Mouse (Mus musculus): ENCODE measurements at regions not wholly inside any gene's neighbourhood (a gene's known extent, or its start where the extent isn't known, plus 50 kb on each side); places are given as distances from the start of the nearest gene placed in this dataset.

DNA sequence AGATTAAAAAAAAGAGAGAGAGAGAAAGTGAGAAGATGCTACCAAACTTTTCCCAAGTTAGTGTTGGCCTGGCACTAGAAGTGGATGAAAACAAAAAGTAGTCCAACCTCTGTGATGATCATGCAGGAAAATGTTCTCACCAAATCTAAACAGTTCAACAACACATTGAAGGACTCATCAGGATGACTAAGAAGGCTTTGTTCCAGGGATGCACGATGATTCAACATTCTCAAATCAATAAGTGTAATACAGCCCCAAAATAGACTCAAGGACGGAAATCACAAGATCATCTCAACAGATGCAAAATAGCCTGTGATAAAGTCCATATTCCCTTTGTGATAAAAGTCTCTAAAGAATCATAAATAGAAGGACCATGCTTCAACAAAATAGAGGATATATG is 106.3 kb downstream of the Cysltr2 start:
- DNase-seq (ENCODE audit: low spot score in 2 of 2): no peak

DNA sequence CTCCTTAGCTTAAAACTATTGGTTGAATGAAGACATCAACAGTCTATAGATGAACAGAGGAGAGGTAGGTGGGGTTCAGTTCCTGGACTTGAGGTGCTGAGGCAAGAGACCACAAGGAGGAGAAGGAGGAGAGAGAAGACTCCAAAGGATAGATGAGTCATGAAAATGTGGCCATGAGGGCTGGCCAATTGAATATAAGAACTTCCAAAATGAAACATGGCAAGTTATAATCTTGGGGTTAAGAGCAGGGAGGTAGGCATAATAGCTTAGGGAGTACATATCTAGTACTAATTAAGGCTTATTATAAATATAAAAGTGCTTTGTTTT is 109.9 kb downstream of the Cysltr2 start:
- DNase-seq (ENCODE audit: low spot score in 2 of 2): no peak

DNA sequence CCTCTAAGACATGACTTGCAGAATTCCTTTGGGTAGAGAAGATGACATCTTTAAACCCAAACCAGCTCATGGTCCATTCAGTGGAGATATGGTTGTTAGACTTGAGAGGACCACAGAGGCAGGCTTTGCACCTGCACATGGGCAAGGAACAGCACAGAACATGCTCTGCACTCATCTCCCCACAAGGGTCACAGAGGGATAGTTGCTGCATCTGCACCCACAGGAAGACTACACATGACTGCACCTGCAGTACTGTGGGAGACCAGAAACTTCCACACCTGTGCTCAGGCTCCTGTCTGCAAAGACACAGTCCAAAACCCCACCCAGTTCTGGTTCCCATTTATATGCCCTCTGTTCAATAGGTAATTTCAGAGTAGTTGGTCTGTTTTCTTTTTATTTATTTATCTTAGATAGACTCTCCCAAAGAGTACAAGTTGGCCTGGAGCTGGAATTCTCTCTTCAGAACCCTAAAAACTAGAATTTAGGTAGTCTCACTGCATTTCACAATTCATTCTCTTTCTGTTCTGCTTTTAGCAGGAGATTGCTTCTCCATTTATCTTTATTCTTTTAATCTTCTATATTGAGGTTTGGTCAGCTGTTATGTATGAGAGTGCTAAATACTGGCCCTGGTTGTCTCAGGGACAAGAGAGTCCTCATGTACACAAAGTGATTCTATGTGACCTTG is 110.4 kb downstream of the Cysltr2 start:
- no peak for DNase-seq (ENCODE audit: low spot score in 2 of 2)

DNA sequence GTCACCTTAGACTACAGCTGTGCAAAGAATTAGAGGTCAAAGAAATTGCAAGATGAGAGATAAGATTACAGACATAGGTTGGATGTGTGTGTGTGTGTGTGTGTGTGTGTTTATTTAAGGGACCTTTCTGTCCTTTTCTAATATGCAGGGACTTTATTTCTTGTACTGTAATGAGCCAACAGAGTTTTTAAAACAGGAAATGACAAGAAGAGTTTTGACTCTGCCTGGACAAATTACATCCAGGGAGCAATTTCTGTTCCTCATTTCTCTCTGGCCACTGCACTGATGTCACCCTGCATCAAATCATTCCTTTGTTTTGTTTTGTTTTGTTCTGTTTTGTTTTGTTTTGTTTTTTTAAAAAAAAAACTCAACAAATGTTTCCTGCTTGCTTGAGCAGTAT is 115.3 kb downstream of the Cysltr2 start:
- DNase-seq (ENCODE audit: low spot score in 2 of 2): no peak

DNA sequence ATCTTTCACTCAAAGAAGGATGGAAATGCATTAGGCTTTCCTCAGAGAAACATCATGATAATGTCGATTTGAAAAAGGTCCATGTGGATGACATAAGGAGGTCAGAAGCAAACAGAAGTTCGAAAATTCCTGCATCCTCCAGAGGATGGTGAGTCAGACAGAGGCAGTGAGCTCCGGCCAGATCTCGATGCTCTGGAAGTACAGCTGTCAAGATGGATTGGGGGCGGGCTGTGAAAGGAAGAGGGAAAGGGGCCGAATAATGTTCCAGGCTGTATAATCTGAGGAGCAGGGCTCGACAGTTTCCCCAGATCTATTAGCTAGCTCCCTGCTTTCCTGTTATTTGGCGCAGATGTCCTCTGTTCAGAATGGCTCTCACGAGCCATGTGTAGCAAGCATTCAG is 116.6 kb downstream of the Cysltr2 start:
- DNase-seq (ENCODE audit: low spot score in 2 of 2): peak; percentile 36 to 44

DNA sequence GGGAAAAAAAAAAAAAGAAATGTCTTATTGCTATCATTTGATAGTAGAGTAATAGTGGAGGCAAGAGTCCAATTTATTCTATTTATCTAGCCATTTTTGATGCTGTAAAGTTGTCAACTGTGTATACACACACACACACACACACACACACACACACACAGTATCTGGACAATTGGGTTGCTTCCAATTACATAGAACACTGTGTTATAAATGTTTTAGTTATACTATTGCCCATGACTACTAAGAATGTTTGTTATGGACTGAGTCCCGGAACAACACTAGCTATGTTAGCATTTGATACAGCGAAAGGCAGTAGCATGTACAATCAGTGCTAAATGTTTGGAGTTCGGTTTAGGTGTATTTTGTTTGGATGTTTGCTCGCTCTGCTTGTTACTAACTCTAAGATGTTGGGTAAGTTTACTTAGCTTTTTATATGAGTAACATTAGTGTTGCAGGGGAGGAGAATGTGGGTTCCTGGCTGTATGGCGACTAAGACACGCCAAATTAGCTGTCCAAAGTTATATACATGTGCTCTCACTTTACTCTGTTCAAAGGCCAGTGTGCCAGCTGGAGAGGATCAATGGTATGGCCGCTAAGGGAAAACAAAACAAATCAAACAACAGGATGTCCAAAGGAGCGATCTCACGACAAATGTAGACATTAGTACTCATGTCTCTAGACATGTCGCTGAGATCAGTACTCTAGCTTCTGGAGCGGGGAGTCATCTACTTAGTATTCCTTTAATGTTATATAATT is 147.6 kb downstream of the Cysltr2 start:
- no peak for DNase-seq (ENCODE audit: low spot score in 2 of 2)

DNA sequence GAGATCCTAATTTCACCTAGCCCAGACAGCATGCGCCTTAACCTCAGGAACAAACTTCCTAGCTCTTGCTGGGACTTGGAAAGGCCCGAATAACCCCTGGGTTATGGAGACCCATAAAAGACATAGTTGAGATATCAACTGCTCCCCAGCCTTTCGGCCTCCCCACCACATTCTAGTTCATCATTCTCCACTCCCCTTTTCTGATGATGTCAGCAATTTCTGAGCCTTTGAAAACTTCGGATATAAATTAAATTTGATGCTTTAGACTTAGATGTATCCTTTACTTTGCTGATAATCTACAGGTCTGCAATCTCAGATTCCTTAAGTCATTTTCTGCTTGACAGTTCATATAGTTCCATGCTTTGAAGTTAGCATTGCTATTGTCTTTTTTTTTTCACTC is 149.3 kb downstream of the Cysltr2 start:
- DNase-seq (ENCODE audit: low spot score in 2 of 2): no peak

DNA sequence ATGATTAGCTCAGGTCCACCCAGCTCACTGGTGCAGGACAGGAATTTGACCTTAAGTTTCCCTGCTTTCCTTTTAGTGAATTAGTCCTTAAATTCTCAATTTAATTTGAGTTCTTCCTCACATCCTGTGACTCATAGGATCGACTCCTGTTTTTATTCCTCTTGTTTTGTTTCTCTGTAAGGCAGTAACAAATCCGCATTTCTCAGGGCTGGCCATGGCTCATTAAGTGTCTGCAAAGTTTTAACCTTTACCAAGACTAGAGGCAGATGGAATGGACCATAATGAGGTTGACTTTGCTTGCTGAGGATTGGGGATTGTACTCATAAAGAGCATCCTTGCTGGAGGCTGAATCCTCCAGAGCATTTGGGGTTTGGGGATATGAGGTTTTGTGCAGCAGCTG is 156.6 kb downstream of the Cysltr2 start:
- no peak for DNase-seq (ENCODE audit: low spot score in 2 of 2)

DNA sequence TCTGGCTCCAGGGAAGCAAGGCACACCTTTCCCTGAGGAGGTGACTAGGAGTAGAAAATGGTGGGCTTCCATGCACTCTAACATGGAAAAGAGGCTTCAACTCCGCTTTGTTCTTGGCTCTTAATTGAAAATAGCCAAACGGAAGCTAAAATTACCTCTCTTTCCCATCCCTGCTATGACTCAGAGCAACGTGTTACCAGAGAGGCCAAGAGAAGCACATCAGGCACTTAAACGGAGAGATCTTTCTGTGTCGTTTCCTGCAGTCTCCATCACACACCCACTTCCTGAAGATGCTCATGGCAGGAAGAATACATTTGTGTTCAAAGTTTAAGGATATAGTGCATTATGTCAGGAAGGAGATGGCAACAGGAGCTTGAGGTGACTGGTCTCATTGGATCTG is 159.3 kb downstream of the Cysltr2 start:
- no peak for DNase-seq (ENCODE audit: low spot score in 2 of 2)

DNA sequence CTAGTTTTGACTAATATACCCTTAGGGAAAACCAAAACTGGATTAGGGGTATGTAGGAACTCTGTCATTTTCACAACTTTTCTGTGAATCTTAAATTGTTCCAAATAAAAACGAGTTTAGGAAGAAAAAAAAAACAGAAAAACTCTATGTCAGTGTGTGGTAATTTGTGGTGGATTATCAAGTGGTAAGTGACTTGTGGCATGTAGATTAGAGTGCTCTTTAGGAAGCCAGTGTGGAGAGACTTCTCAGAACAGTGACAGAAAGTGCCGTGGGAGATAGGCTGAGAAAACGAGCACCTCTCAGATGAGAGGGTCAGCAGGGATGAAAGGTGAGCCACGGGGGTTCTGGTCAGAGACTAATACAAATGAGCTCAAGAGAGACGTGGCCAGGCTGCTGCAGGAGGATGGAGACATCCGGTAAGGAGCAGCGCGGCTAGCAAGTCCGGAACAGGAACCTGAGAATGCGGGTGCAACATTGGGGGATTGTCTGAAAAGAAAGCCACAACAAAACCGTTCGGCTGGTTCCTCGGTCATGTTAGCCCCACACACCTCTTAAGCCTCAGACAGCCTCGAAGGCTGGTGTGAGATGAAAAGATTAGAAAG is 161.3 kb downstream of the Cysltr2 start:
- no peak for DNase-seq (ENCODE audit: low spot score in 2 of 2)

DNA sequence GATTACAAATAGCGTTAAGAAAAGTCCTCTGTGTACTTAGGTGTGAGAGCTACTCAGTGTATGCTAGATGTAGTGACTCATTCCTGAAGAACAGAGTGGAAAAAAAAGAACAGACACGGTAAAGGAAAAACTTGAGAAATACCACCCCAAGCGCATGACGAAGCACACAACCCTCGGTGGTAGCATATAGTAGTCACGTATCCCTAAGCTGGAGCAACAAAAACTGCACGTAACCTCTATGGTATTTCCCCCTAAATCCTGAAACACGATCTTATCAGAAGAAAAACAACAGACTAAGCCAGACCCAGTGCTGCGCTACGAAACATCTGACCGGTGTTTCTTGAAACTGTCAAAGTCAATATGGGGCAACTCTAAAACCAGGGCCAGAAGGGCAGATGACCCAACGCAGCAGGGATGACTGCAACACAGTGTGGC is 162.0 kb downstream of the Cysltr2 start:
- DNase-seq (ENCODE audit: low spot score in 2 of 2): peak; percentile 50 to 56

DNA sequence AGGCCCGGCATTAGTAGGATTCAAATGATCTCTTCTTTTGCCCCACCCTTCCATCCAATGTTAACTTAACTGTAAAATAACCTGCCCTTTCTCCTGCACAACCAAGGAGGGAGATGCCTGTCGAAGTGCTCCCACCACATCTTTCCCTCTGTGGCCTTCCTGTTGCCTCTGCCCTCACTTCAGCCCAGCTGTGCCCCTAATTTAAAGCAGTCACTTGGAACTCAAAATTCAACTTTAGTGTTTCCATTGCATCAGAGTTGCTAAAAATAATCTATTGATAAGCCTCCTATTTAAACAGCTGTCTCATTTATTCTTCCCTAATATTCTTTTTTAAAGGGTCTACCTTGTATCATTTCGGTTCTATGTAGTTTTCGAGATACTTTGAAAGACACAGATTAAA is 163.1 kb downstream of the Cysltr2 start:
- no peak for DNase-seq (ENCODE audit: low spot score in 2 of 2)

DNA sequence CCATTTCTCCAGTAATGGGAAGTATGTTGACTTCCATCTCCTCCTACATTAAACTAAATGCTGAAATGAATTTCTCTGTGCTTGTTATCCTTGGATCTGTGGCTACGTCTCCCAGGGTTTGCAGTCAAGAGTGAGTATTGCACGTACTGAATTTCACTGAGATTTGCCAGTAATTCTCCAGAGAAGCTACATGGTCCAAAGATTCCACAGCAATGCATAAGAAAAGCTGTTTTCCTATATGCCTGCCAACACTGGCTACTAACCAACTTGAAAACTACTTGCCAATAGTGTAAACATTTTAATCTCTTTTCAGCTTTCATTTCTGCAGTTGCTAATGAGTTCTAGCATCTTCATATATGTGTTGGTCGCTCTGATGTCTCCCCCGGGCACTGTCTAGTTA is 164.4 kb downstream of the Cysltr2 start:
- DNase-seq (ENCODE audit: low spot score in 2 of 2): no peak

DNA sequence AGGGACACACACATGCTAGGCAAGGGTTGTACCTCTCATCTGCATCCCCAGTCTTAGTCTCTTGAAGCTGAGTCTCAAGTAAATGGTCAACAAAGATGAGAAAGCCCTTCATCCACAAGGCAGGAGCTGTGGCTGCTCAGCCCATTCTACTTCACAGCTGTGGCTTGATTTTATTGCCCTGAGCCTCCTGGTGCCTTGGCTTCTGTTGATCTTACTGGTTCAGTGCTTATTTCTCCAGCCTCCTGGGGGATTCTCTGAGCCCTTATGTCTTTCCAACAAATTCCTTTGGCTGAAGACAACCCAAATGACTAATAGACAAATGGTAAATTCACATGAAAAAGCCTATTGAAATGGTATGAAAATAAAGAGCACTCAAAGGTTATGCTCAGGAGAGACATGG is 167.3 kb upstream of the Fndc3a start:
- DNase-seq (ENCODE audit: low spot score in 2 of 2): peak; percentile 34 to 47

DNA sequence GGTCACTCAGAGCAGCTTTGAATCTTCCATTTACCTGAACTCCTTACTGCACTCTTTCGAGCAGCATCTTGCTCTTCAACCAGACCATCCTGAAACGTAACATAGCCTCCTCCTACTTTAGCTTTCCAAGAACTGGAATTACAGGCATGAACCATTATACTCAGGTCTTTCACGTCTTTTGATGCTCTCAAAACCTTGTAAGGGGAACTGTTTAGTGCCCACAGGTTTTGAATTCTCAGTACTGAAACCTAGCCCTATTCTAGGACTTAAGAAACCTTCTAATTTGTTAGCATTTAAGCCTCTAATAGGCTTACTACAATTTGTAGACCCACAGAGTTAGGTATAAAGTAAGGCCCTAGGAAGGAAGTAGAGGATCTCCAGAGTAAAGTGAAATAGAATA is 163.7 kb upstream of the Fndc3a start:
- DNase-seq (ENCODE audit: low spot score in 2 of 2): no peak

DNA sequence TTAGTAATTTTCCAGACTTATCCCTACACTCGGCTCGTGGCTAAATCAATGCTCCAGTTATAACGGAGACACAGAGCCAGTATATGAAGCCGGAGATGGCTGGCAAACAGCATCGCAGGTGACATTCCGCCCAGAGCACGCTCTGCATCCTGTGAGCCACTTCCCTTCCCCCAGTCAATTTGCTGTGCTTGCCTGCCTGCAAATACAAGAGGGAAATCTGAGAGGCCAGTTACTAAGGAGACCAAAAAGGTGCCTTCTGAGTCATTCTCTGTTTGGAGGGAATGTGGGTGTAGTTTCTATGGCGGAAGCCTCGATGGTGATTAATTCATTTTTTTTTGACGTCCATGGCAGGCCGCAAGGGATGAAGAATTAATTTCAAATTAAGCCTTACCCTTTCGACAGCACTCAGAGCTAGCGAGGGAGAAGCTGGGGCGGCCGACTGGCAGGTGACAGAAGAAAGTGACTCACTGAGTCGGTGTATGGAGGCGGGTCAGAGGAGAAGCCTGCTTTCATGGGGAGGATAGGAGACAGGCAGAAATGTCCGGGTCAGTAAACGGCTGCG is 159.5 kb upstream of the Fndc3a start:
- no peak for DNase-seq (ENCODE audit: low spot score in 2 of 2)

DNA sequence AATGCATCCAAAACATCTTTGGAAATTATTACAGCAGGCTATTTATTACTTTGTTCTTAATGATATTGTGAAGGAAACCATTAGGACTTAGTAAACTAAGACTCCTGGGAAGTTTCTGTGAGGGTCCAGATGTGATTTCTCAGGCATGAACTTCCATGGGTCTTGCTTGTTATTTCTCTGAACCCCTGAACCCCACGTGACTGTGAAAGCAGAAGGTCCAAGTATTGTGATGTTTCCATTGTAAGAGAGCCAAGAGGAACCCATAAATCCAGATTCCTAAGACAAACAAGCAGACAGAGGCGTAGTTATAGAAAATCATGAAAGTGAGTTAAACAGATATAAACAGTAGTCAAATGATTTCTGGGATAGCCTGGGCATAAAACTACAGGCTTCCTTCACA is 157.1 kb upstream of the Fndc3a start:
- no peak for DNase-seq (ENCODE audit: low spot score in 2 of 2)

DNA sequence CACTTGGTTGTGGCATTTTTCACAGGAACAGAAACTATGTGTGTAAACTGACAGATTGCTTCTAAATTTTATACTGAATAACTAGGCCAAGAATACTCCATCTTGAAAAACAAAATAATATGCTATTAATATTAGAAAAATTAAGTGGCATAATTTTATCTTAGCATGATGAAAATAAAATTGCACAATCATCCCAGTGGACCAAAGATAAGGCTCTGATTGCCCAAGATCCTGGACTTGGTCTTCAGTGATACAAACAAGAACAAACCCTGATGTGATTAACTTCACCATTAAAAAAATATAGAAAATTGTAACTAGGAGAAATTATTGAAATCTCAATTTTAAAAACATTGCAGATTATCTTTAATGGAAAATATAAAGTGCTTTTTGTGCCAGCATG is 155.7 kb upstream of the Fndc3a start:
- DNase-seq (ENCODE audit: low spot score in 2 of 2): peak; percentile 28 to 58

DNA sequence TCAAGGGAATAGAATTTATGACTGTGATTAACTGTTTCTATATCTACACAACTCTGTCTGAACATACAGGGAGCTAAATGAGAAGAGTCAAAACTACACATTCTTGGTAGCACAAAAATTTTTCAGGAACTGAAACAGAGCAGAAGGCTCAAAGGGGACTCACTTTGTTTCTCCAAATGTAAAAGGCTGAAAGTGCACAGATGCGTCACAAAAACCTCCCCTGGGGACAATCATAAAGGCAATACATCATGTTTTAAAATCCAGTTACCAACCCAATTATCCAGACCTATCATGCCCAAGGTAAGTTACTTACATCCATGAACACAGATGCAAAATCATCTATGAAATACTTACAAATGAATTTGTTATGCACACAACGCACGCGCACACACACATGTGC is 155.0 kb upstream of the Fndc3a start:
- DNase-seq (ENCODE audit: low spot score in 2 of 2): no peak

DNA sequence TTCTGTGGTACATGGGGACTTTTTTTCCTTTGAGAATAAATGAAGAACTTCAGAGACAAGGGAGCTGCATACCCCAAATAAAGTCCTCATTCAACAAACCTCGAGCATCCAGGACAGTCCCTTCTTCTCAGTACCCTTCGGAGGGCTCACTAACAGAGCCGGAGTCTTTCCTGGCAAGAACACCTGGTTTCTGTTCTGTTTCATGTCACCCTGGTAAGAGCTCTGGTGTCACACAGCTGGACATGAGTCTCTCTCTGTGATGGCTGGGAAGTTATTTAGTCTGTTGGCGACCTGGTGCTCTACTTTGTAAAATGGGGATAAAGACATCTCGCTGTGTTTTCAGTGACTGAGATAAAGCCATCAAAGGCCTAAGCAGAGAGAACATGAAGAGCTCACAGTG is 154.3 kb upstream of the Fndc3a start:
- DNase-seq (ENCODE audit: low spot score in 2 of 2): no peak

DNA sequence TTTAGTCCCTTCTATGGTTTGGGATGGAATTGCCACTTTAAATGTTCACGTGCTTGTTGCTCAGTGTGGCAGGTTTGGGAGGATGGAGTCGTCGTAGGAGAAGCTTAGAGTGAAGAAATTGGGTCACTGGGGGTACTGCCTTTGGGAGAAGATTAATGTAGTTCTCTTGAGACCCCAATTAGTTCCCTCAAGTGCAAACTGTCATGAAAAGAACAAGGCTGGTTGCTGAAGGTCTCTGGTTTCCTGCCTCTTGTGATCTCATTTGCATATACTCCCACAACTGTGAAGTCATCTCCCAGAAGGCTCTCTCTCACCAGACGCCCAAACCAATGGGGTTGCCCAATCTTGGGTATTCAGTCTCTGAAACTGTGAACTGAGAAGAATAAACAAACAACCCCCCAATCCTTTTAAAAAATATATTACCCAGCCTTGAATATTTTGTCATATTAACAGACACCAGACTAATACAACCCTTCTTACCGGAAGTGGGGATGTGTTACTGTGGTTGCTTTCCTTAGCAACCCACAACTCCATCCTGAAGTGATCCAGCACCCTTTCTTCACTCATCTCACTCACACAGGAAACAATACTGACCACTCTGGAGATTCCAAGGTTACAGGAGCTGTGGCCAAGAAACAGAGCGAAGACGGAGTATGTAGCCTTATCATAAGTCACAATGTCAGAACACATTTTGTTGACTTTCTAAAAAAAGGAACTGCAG is 153.2 kb upstream of the Fndc3a start:
- DNase-seq (ENCODE audit: low spot score in 2 of 2): peak in 1 of 2 experiments; percentile 19

DNA sequence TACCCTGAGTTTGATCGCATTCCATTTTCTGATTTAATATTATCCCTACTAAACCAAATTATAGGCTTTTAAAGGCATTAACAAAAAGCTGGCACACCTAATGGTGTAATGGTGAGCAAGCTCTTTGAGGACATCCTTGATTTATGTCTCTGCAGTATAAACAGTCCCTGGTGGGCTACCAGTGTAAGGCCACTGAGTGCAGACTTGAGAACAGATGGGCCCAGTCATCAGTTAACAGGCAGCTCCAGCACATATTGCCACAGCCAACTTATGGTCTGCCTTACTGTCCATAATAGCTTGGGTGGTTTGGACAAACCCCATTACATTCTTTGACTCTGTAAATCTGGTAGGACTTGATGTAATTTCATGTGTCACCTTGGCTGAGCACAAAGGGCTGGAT is 144.4 kb upstream of the Fndc3a start:
- DNase-seq (ENCODE audit: low spot score in 2 of 2): no peak
